Mouse (Mus musculus) heart, postnatal 0 days (tissue): ENCODE measurements at regions not wholly inside any gene's neighbourhood (a gene's known extent, or its start where the extent isn't known, plus 50 kb on each side); places are given as distances from the start of the nearest gene placed in this dataset.

Experiments used
- CTCF ChIP-seq: IDR thresholded peaks from 2 replicates; pipeline ENCODE4 v1.5.1; 2016; ENCODE audit warnings: antibody characterized with exemption, control low read depth, low read depth
- EP300 ChIP-seq: IDR thresholded peaks from 2 replicates; pipeline ENCODE4 v1.6.1; 2016; ENCODE audit warnings: antibody characterized with exemption, low read depth

GRCm38 (mm10) chr1:23279827-23280226 is 117.7 kb downstream of the Ogfrl1 start:
- TF ChIP-seq EP300 (peak; percentile 82; the same call in 1 of the 2 replicates), CTCF (no peak)
